Mouse (Mus musculus): ENCODE measurements around the gene Tssk6. TPM values are rescaled to one million over a fixed set of nuclear protein-coding genes. Genes with fewer than 3 reads are reported as not detected.
A peak's percentile ranks its signal among the peaks of the same experiment; 100 is the strongest.

The Tssk6 gene
- polyA plus RNA-seq, 1 experiment from 2014 or later = 4.5 TPM

DNA sequence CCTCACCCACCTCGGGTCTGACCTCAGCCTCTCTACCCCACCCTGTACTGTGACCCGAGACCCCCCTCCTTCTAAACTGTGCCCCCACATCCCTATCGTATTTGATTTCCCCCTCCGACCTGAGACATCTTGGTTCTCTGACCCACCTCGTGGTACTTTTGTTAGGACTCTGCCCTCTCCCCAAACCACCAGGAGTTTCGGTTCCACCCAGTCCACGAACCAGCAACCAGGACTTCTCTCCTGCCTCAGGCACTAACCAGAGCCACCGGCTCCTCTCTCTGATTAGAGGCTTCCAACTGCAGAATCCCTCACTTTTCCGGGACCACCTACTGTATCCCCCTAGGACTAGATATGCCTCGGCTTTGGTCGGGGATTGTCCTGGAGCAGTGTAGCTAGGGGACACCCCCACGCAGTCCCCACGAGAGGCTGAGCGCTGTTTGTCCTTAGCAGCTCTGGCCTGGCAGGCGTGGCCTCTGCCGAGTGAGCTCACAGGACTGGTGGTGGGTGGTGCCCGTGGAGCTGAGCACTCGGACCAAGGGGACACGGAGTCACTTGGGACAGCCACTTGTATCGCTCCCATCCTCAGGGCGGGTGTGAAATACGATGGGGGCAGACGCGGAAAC is 13.6 kb upstream of the Tssk6 start:
- WGBS = 6% methylated on average over 24 of the region's 24 CpGs
- H3K36me3 ChIP-seq = peaks cover 11% of the 10 kb centered on the region
- H3K4me3 ChIP-seq = peak overlapping the region; percentile 27
- ATAC-seq (ENCODE audit: low FRiP score) = no peak
- peak overlapping the region; percentile 59 for H3K9ac ChIP-seq
- H3K4me1 ChIP-seq (replicated peaks) = peaks cover 47% of the 10 kb centered on the region
- no peak overlapping the region for H3K27ac ChIP-seq
- no peaks in the 10 kb centered on the region for H3K9me3 ChIP-seq
- H3K27me3 ChIP-seq = peaks cover 81% of the 10 kb centered on the region
- peak overlapping the region; percentile 48 for H3K4me2 ChIP-seq

GRCm38 (mm10) chr8:69888902-69889301 is 13.1 kb upstream of the Tssk6 start:
- H3K9ac ChIP-seq = peak overlapping the region; percentile 46; the same call in 1 of the 2 replicates

DNA sequence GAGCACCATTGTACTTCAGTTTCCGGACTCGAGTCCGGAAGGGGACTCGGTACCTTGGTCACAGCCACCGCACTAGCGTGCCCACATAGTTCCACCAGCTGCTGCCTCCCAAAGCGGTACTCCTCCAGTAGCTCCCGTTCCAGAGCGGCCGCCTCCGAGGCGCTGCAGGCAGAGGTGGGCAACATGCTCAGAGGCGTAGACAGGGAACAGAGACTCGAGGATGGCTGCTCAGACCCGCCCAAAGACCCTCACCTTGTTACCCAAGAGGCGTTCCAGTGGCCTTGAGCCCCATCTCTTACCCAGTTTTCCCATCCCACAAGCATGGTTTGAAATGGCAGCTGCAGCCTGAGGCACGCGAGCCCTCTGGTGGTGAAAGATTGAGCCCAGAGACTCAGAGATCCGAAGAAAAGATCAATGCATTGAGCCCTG is 11.2 kb upstream of the Tssk6 start:
- no peak for ATAC-seq (ENCODE audit: low FRiP score)
- Histone ChIP-seq H3K36me3 (peaks cover 22% of the 10 kb centered on the region), H3K4me3 (peak overlapping the region; percentile 3; the same call in 1 of the 2 replicates), H3K4me2 (peak overlapping the region; percentile 6; the same call in 1 of the 2 replicates), H3K9me3 (no peaks in the 10 kb centered on the region), H3K9ac (peak overlapping the region; percentile 55), H3K27ac (no peak overlapping the region), H3K27me3 (peaks cover 56% of the 10 kb centered on the region), H3K4me1 (replicated peaks) (peaks cover 69% of the 10 kb centered on the region)
- 42% methylated on average over 19 of the region's 19 CpGs for WGBS

More at GRCm38 (mm10) chr8:69888902-69889301, 13.1 kb upstream of the Tssk6 start:
- H3K4me2 ChIP-seq = peak overlapping the region; percentile 48
- no peak overlapping the region for H3K27ac ChIP-seq
- ATAC-seq (ENCODE audit: low FRiP score) = no peak
- H3K27me3 ChIP-seq = peaks cover 75% of the 10 kb centered on the region
- H3K4me3 ChIP-seq = peak overlapping the region; percentile 27
- H3K4me1 ChIP-seq (replicated peaks) = peaks cover 52% of the 10 kb centered on the region
- peaks cover 17% of the 10 kb centered on the region for H3K36me3 ChIP-seq
- no peaks in the 10 kb centered on the region for H3K9me3 ChIP-seq
- 3% methylated on average over 32 of the region's 32 CpGs for WGBS

- peaks cover 74% of the 10 kb centered on the region for H3K4me1 ChIP-seq (replicated peaks)
- no peak overlapping the region for H3K4me3 ChIP-seq
- WGBS = 33% methylated on average over 17 of the region's 17 CpGs
- peaks cover 26% of the 10 kb centered on the region for H3K27me3 ChIP-seq
- no peak overlapping the region for H3K4me2 ChIP-seq
- no peak overlapping the region for H3K9ac ChIP-seq
- H3K27ac ChIP-seq = no peak overlapping the region
- no peaks in the 10 kb centered on the region for H3K9me3 ChIP-seq
- H3K36me3 ChIP-seq = peaks cover 38% of the 10 kb centered on the region
- no peak for ATAC-seq (ENCODE audit: low FRiP score)
Observed at GRCm38 (mm10) chr8:69893863-69894262, 8.1 kb upstream of the Tssk6 start.

- H3K27ac ChIP-seq = no peak overlapping the region
- H3K9ac ChIP-seq = peak overlapping the region; percentile 9; the same call in 1 of the 2 replicates
- 45% methylated on average over 6 of the region's 6 CpGs for WGBS
- H3K36me3 ChIP-seq = peaks cover 38% of the 10 kb centered on the region
- no peak overlapping the region for H3K4me2 ChIP-seq
- H3K9me3 ChIP-seq = no peaks in the 10 kb centered on the region
- peaks cover 78% of the 10 kb centered on the region for H3K4me1 ChIP-seq (replicated peaks)
- H3K4me3 ChIP-seq = no peak overlapping the region
- H3K27me3 ChIP-seq = peaks cover 16% of the 10 kb centered on the region
- ATAC-seq (ENCODE audit: low FRiP score) = no peak
Observed at GRCm38 (mm10) chr8:69894836-69895332, 7.1 kb upstream of the Tssk6 start.

DNA sequence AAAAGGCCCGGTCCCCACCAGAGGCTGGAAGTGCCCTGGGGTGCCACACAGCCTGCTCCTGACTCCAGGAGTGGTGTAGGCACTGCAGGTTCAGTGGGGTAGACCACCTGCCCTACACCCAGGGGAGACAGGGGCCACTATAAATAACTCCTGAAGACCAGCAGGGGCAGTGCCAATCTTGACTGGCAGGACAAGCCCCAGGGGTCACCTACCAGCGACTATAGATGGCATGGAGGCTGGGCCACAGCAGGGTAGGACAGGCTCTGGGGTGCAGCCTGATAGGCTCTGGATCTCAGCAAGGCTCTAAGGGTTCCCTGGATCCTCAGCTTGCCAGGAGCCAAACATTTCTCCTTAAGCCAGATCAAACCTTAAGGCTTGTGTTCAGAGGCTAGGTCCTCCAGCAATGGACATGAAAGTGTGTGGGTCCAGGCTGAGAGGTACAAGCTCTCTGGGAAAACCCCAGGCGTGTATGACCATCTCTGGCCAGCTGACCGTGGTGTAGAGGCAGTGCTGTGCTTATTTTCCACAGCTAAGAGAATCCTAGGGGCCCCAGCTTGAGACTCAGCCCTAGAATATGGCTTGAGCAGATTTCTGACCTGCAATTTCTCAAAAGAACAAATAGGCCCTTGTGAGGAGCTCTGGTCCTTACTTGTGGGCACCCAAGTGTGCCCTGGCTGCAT is 6.1 kb upstream of the Tssk6 start:
- no peak for ATAC-seq (ENCODE audit: low FRiP score)
- peaks cover 86% of the 10 kb centered on the region for H3K4me1 ChIP-seq (replicated peaks)

DNA sequence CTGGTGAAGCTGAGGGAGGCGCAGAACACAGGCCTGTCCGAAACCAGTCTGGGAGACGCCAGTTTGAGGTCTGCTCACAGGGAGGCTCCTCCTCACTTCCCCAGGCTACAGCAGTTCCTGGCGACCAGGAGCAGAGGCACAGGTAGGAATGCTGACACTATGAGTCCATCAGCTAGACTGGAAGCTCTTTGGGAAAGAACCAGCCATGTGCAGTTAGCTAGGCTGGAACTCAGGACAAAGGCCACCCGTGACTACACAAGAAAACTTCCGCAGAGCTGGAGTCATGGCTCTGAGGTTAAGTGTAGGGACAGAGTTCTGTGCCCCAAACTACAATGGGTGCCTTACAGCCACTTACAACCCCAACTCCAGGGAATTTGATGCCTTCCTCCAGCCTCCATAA is 4.1 kb upstream of the Tssk6 start:
- 90% methylated on average over 6 of the region's 6 CpGs for WGBS
- no peaks in the 10 kb centered on the region for H3K27me3 ChIP-seq

More for the DNA sequence above, 6.1 kb upstream of the Tssk6 start:
- Histone ChIP-seq H3K4me3 (no peak overlapping the region), H3K9me3 (no peaks in the 10 kb centered on the region), H3K9ac (peak overlapping the region; percentile 14), H3K36me3 (peaks cover 38% of the 10 kb centered on the region), H3K4me2 (no peak overlapping the region), H3K27me3 (peaks cover 5% of the 10 kb centered on the region; the same call in 1 of the 2 replicates), H3K27ac (no peak overlapping the region)
- WGBS = 73% methylated on average over 4 of the region's 4 CpGs

GRCm38 (mm10) chr8:69899876-69900275 is 2.1 kb upstream of the Tssk6 start:
- Histone ChIP-seq H3K4me2 (peak overlapping the region; percentile 98; the same call in 1 of the 2 replicates), H3K4me1 (replicated peaks) (peaks cover 80% of the 10 kb centered on the region), H3K27me3 (no peaks in the 10 kb centered on the region), H3K9ac (peak overlapping the region; percentile 80; the same call in 1 of the 2 replicates), H3K27ac (no peak overlapping the region), H3K9me3 (no peaks in the 10 kb centered on the region), H3K36me3 (peaks cover 16% of the 10 kb centered on the region; the same call in 1 of the 2 replicates), H3K4me3 (no peak overlapping the region)
- no peak for ATAC-seq (ENCODE audit: low FRiP score)
- 94% methylated on average over 2 of the region's 2 CpGs for WGBS

More for the DNA sequence above, 4.1 kb upstream of the Tssk6 start:
- ATAC-seq (ENCODE audit: low FRiP score) = no peak
- H3K27ac ChIP-seq = no peak overlapping the region
- H3K4me3 ChIP-seq = no peak overlapping the region
- peaks cover 31% of the 10 kb centered on the region for H3K36me3 ChIP-seq
- peaks cover 89% of the 10 kb centered on the region for H3K4me1 ChIP-seq (replicated peaks)
- no peak overlapping the region for H3K4me2 ChIP-seq
- H3K9ac ChIP-seq = no peak overlapping the region
- no peaks in the 10 kb centered on the region for H3K9me3 ChIP-seq

- no peak for ATAC-seq (ENCODE audit: low FRiP score)
Observed at GRCm38 (mm10) chr8:69900895-69901451, 1.0 kb upstream of the Tssk6 start.

DNA sequence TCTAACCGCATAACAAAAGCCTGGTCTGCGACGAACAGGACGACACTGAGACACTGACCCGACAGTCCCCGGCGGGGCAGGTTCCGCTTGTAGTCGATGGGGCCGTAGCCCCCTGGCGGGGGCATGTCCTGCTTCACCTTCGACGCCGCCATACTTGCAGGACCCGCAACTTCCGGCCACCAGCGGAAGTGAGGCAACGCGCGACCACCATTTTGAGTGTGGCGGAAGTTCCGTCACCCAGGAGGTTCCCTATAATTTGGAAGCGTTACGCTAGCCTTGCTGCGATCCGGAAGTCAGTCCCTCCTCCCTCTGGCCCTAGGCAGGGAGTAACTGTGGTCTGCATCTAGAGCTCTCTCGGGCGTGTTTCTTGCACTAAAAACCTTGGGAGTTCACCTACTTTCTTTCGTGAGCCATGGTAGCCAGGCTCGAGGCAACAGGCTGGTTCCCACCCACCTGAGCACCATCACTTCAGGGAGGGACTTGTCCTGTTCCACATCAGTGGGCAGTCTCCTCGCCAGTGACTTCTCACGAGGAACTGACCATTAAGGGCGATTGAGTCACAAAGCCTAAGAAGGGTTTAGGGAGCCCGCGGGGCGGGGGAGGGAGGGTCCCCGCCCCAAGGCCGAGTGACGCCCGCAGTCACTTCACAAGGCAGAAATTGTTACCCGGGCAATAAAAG is 361 bp upstream of the Tssk6 start:
- H3K27me3 ChIP-seq = no peaks in the 10 kb centered on the region
- H3K4me2 ChIP-seq = peak overlapping the region; percentile 98
- peaks cover 62% of the 10 kb centered on the region for H3K4me1 ChIP-seq (replicated peaks)
- H3K9me3 ChIP-seq = no peaks in the 10 kb centered on the region
- peaks cover 13% of the 10 kb centered on the region; the same call in 1 of the 2 replicates for H3K36me3 ChIP-seq
- peak overlapping the region; percentile 81 for H3K9ac ChIP-seq
- ATAC-seq (ENCODE audit: low FRiP score) = peak; percentile 63
- peak overlapping the region; percentile 68 for H3K4me3 ChIP-seq
- WGBS = under 1% methylated on average over 41 of the region's 41 CpGs
- H3K27ac ChIP-seq = peak overlapping the region; percentile 93

More at GRCm38 (mm10) chr8:69900895-69901451, 1.0 kb upstream of the Tssk6 start:
- Histone ChIP-seq H3K27me3 (no peaks in the 10 kb centered on the region), H3K4me3 (peak overlapping the region; percentile 68), H3K36me3 (peaks cover 16% of the 10 kb centered on the region; the same call in 1 of the 2 replicates), H3K4me2 (peak overlapping the region; percentile 98), H3K27ac (peak overlapping the region; percentile 93), H3K9ac (peak overlapping the region; percentile 80), H3K9me3 (no peaks in the 10 kb centered on the region), H3K4me1 (replicated peaks) (peaks cover 69% of the 10 kb centered on the region)
- 18% methylated on average over 12 of the region's 12 CpGs for WGBS

GRCm38 (mm10) chr8:69903063-69903542 is 1.1 kb downstream of the Tssk6 start:
- 0% methylated on average over 43 of the region's 45 CpGs for WGBS
- Histone ChIP-seq H3K4me2 (peak overlapping the region; percentile 98), H3K27me3 (no peaks in the 10 kb centered on the region), H3K9ac (peak overlapping the region; percentile 81), H3K4me3 (peak overlapping the region; percentile 68), H3K27ac (peak overlapping the region; percentile 93), H3K9me3 (no peaks in the 10 kb centered on the region), H3K4me1 (replicated peaks) (peaks cover 48% of the 10 kb centered on the region), H3K36me3 (peaks cover 13% of the 10 kb centered on the region)
- peak; percentile 90 for ATAC-seq (ENCODE audit: low FRiP score)

Measured in hindbrain, embryonic 13.5 days (tissue).